Mouse (Mus musculus) embryonic fibroblast, embryonic 13.5 days (primary cell): Measurements from ENCODE around the gene Stpg2. TPM values are rescaled to one million over a fixed set of nuclear protein-coding genes. Genes with fewer than 3 reads are reported as not detected.

Experiments used
- H3K27ac ChIP-seq: 2 replicates; pipeline ENCODE4 v1.5.1; 2012; ENCODE audit warnings: low read length, control low read depth, inconsistent platforms; ENCODE audit not compliant: insufficient read depth
- H3K4me1 ChIP-seq: 2 replicates; pipeline ENCODE4 v1.6.1; 2011; ENCODE audit warnings: low read length; ENCODE audit not compliant: control insufficient read depth, insufficient read depth
- H3K4me3 ChIP-seq: 2 replicates; pipeline ENCODE4 v1.5.1; 2011; ENCODE audit warnings: mild to moderate bottlenecking, control low read depth, low read length; ENCODE audit not compliant: insufficient read depth
- CTCF ChIP-seq: IDR thresholded peaks from 2 replicates; pipeline ENCODE4 v1.5.1; 2011; ENCODE audit warnings: mild to moderate bottlenecking, control low read depth, low read length, moderate library complexity, borderline replicate concordance; ENCODE audit not compliant: insufficient read depth
- POLR2A ChIP-seq: IDR thresholded peaks from 2 replicates; pipeline ENCODE4 v1.6.1; 2011; ENCODE audit warnings: low read depth, mild to moderate bottlenecking, control low read depth, low read length, moderate library complexity
- polyA plus RNA-seq: library from polyadenylated mRNA; stranded (reverse); fragments of >200 nt; gene quantifications from 2 replicates; pipeline ENCODE4 v1.2.4, GENCODE M21; 2011; ENCODE audit warnings: low read depth; ENCODE audit not compliant: missing spikeins, insufficient read length

The Stpg2 gene
- not detected in 2 replicates for polyA plus RNA-seq

DNA sequence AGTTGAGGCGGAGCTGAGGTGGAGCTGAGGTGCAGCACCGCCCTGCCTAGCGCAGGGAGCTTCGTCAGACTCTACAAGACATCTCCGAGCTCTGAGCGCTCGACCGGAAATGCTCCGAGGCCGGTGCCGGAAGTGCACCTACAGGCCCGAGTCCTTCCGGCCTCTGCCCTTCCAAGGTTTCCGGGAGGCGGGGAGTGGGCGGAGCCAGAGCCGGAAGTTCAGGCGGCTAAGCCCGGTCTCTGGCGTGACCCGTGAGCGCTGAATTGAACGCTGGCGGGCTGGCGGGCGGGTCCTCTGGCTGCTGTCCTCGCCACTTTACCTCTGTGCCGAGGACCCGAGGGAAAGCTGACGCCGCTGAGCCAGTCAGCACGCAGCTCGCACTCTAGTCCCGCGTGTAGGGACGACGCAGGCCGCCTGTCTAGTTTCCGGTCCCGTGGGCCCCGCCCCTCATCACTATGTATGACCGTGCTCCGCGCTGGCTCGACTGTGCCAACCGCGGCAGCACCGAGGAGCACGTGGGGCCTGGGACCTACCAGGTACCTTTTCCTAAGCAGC, at the start of gene Stpg2:
Gene Stpg2, plus strand, starts transcription at position 251 of the 555 bp plus-strand sequence.
- Histone ChIP-seq H3K27ac (peak within 1 kb of the TSS; percentile 75), H3K4me1 (no peaks in the 10 kb centered on the region), H3K4me3 (peak within 1 kb of the TSS; percentile 51)
- no peak for TF ChIP-seq CTCF
- TF ChIP-seq POLR2A = peak; percentile 79

GRCm38 (mm10) chr3:139162146-139162545, 43.3 kb upstream of the Stpg2 start:
- H3K4me3 ChIP-seq = no peak overlapping the region
- TF ChIP-seq POLR2A (no peak), CTCF (no peak)
- no peak overlapping the region for H3K27ac ChIP-seq
- H3K4me1 ChIP-seq = no peaks in the 10 kb centered on the region; the same call in 1 of the 2 replicates

- Histone ChIP-seq H3K27ac (no peak overlapping the region), H3K4me1 (no peaks in the 10 kb centered on the region; the same call in 1 of the 2 replicates), H3K4me3 (no peak overlapping the region)
- TF ChIP-seq POLR2A (no peak), CTCF (no peak)
Observed at GRCm38 (mm10) chr3:139162658-139163057, 42.8 kb upstream of the Stpg2 start.

DNA sequence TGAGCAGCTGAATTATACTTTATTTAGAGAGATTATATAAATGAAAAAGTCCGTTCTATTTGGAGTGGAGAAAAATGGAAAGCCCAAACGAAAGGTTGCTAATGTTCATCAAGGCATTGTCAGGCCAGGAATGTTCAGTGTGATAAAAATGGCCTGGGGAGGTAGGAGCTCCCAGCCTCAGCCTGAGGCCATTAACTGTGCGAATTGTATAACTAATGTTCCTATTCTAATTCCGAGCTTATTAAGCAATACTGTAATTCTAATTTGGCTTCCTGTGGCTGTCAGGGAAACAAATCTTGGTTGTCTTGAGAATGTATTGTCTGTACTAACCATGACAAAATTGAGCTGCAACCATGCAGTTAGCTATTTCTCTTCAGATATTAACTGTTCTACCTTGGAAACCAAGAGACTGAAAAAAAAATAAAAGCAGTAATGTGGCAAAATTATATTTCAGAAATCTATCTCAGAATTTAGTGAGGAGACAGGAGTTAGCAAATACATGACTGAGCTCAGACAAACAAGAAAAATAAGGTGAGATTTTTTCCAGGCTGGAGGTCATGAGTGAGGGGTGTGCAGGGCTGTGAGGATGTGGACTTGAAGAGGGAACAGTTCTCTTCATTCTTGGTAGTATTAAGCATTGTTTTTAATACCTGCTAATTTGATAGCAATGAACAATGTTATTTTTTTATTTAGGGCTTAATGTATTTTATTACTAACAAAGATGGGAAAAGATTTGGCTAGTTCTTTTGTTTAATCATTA, 36.8 kb upstream of the Stpg2 start:
- Histone ChIP-seq H3K4me3 (no peak overlapping the region), H3K4me1 (no peaks in the 10 kb centered on the region), H3K27ac (no peak overlapping the region)
- no peak for TF ChIP-seq POLR2A
- no peak for TF ChIP-seq CTCF

GRCm38 (mm10) chr3:139169740-139170139, 35.8 kb upstream of the Stpg2 start:
- TF ChIP-seq CTCF = no peak
- TF ChIP-seq POLR2A = no peak
- H3K4me1 ChIP-seq = no peaks in the 10 kb centered on the region
- H3K27ac ChIP-seq = no peak overlapping the region
- no peak overlapping the region for H3K4me3 ChIP-seq

DNA sequence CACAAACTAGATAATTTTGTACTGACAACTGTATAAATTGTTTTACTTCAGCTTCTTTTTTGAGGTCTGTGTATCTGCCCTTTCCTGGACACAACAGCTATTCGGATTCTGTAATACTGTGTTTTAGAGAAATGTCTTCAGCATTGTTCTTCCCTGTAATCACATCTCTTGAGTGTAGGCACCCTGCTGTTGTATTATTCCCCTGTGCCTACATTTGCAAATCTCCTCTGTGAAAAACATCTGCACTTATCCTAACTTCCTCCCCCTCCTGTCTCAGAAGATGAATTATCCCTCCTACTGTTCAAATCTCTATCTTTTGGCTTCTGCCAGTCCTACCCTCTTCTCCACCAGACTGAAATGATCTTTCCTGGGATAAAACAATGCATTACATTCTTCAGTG, 28.6 kb upstream of the Stpg2 start:
- H3K27ac ChIP-seq = no peak overlapping the region
- no peak overlapping the region for H3K4me3 ChIP-seq
- no peak for TF ChIP-seq CTCF
- TF ChIP-seq POLR2A = no peak
- no peaks in the 10 kb centered on the region for H3K4me1 ChIP-seq

DNA sequence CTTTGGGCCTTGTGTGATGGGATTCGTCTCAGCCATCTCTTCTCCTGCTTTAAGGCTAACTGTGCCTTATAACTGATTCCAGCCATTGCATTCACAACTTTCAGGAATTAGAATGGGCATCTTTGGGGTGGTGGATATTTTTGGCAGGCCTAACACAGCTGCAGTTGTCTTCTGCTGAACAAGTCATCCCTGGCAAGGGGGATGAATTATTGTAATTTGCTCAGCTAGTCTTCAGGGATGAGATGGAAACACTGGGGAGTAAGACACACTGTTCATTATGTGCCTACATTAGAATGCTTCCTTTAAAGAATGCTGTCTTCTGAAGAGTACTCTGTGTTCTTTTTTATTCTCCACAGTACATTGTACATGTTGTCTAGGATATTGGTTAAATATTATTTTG, 14.0 kb upstream of the Stpg2 start:
- Histone ChIP-seq H3K4me3 (no peak overlapping the region), H3K4me1 (peaks cover 2% of the 10 kb centered on the region; the same call in 1 of the 2 replicates), H3K27ac (no peak overlapping the region)
- no peak for TF ChIP-seq CTCF
- TF ChIP-seq POLR2A = no peak

DNA sequence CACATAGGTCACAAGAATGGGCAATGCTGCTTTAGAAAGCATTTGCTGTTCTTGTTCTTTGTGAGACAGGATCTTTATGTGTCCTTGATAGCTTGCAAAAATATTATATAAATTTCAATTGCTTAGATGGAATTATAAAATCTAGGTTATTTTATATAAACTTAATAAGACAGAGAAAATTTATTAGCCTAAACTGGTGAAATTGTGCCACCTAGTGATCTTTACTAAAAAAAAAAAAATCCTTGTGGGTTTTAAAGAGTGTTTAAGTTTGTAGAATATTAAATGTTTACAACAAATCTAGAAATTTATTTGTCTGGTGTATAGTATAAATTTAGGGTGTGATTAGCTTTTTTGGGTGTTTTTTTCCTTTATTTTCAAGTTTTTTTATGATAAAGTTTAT, 11.6 kb upstream of the Stpg2 start:
- H3K4me1 ChIP-seq = peaks cover 2% of the 10 kb centered on the region; the same call in 1 of the 2 replicates
- H3K27ac ChIP-seq = no peak overlapping the region
- TF ChIP-seq CTCF (no peak), POLR2A (no peak)
- no peak overlapping the region for H3K4me3 ChIP-seq

GRCm38 (mm10) chr3:139198412-139198811, 7.1 kb upstream of the Stpg2 start:
- Histone ChIP-seq H3K27ac (no peak overlapping the region), H3K4me1 (peaks cover 2% of the 10 kb centered on the region; the same call in 1 of the 2 replicates), H3K4me3 (no peak overlapping the region)
- TF ChIP-seq CTCF = no peak

- TF ChIP-seq POLR2A = no peak
- TF ChIP-seq CTCF = no peak
- H3K27ac ChIP-seq = no peak overlapping the region
- no peak overlapping the region for H3K4me3 ChIP-seq
- H3K4me1 ChIP-seq = no peaks in the 10 kb centered on the region
Observed at GRCm38 (mm10) chr3:139200324-139200723, 5.2 kb upstream of the Stpg2 start.
